Mouse (Mus musculus): ENCODE results near the gene Epgn. TPM values are rescaled to one million over a fixed set of nuclear protein-coding genes. Genes with fewer than 3 reads are reported as not detected.

Epgn gene
- polyA plus RNA-seq, 1 experiment from 2014 or later = not detected

DNA sequence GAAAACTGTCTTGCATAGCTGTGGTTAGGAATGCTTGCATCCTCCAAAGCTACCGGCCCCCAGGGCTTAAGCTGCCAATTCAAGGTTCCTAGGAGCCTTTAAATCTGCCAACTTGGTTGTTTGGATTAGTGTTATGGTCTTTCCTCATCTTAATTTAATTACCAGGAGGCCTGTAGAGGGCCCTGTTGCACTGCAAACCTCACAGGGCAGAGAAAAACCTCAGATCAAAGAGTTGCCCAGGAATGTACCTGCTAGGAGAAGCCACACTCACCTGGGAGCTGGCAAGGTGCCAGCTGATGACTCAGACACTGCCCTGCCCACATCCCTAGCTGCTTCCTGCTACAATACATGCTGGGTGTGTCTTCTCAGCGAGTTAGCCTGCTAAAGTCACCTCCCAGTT, 11.3 kb downstream of the Epgn start:
- no peak overlapping the region for H3K27ac ChIP-seq (replicated peaks)
- no peaks in the 10 kb centered on the region for H3K4me1 ChIP-seq
- no peak overlapping the region for H3K4me3 ChIP-seq (replicated peaks)
- no peaks in the 10 kb centered on the region for H3K36me3 ChIP-seq
- H3K9ac ChIP-seq (replicated peaks) = no peak overlapping the region
- no peak for ATAC-seq (ENCODE audit: low FRiP score)
- H3K4me2 ChIP-seq = no peak overlapping the region
- H3K9me3 ChIP-seq (replicated peaks) = no peaks in the 10 kb centered on the region
- 10% methylated on average over 2 of the region's 2 CpGs for WGBS
- no peaks in the 10 kb centered on the region for H3K27me3 ChIP-seq (replicated peaks)

DNA sequence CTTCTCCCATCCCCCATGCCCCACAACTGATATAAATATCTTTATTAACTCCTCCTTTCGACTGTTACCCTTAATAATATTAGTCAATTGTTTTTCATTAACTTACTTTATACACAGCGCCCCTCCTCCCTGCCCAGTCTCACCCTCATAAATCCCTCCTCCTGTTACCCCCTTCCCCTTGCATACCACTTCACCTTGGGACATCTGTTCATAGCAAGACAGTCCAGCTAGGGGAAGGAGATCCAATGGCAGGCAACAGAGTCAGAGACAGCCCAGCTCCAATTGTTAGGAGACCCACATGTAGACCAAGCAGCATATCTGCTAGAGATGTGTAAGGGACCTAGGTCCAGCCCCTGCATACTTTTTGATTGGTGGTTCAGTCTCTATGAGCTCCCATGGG, 11.7 kb downstream of the Epgn start:
- H3K27ac ChIP-seq (replicated peaks) = no peak overlapping the region
- H3K4me1 ChIP-seq = no peaks in the 10 kb centered on the region
- 82% methylated on average over 2 of the region's 2 CpGs for WGBS
- H3K9ac ChIP-seq (replicated peaks) = no peak overlapping the region
- no peak for ATAC-seq (ENCODE audit: low FRiP score)
- H3K4me3 ChIP-seq (replicated peaks) = no peak overlapping the region
- no peaks in the 10 kb centered on the region for H3K9me3 ChIP-seq (replicated peaks)
- H3K27me3 ChIP-seq (replicated peaks) = no peaks in the 10 kb centered on the region
- no peaks in the 10 kb centered on the region for H3K36me3 ChIP-seq
- H3K4me2 ChIP-seq = no peak overlapping the region

DNA sequence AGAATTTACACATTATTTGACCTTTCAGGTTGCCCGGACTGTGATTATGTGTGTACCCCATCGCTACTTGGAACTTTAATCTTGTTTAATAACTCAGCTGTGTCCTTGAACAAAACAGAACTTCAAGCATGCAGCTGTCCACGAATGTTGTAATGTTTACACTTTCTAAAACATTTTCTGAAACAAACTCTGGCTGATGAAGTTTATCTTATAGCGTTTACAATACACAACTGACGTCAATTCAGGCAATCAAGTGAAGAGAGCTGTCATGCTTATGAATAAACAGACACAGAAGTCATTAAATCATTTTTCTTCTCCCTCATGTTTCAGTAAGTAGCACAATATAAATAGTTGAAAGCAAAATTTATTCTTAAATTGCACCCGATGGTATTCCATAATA, 20.7 kb downstream of the Epgn start:
- ATAC-seq (ENCODE audit: low FRiP score) = no peak
- no peaks in the 10 kb centered on the region for H3K36me3 ChIP-seq
- no peak overlapping the region for H3K27ac ChIP-seq (replicated peaks)
- WGBS = 87% methylated on average over 6 of the region's 6 CpGs
- no peak overlapping the region for H3K4me2 ChIP-seq
- H3K27me3 ChIP-seq (replicated peaks) = no peaks in the 10 kb centered on the region
- H3K9ac ChIP-seq (replicated peaks) = no peak overlapping the region
- no peak overlapping the region for H3K4me3 ChIP-seq (replicated peaks)
- no peaks in the 10 kb centered on the region for H3K9me3 ChIP-seq (replicated peaks)
- no peaks in the 10 kb centered on the region for H3K4me1 ChIP-seq

DNA sequence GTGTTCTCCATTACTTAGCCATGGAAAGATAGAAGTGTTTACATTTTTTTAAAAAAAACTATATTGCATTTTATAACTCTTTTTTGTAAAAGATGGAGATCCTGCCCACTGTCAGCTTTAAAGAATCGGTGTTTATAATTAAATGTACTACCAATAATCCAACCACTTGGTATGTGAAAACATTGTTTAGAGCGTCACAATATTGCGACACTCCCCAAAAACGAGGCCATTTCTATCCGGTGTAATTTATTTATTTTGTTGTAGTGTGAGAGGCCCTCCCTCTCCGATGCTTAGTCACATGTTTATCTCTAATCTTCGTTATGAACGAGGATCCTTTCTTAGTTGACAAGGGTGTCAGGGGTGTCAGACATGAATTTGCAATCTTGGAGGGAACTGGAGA, 21.1 kb downstream of the Epgn start:
- 89% methylated on average over 8 of the region's 8 CpGs for WGBS
- Histone ChIP-seq H3K27me3 (replicated peaks) (no peaks in the 10 kb centered on the region), H3K4me1 (no peaks in the 10 kb centered on the region), H3K4me3 (replicated peaks) (no peak overlapping the region), H3K27ac (replicated peaks) (no peak overlapping the region), H3K4me2 (no peak overlapping the region), H3K9ac (replicated peaks) (no peak overlapping the region), H3K9me3 (replicated peaks) (no peaks in the 10 kb centered on the region), H3K36me3 (no peaks in the 10 kb centered on the region)
- ATAC-seq (ENCODE audit: low FRiP score) = no peak

DNA sequence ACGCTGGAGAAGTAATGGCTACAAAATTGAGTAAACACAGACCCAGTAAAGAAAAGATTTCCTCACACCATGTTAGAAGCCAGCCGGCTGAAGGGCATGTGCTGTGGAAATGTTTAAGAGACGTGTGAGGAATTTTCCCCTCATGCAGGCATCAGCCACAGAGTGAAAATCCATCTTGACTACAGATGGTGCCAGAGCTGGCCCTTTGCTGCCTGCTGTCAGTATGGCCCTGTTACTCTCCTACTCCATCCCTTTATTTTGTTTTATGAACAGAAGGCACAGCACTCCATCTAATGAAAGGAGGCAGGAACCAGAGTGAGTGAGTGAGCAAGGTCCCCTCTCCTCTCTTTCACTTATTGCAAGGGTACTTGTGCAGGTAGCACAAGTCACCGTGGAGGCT, 45.1 kb downstream of the Epgn start:
- no peak overlapping the region for H3K4me2 ChIP-seq
- no peak overlapping the region for H3K9ac ChIP-seq (replicated peaks)
- no peak overlapping the region for H3K27ac ChIP-seq (replicated peaks)
- H3K36me3 ChIP-seq = no peaks in the 10 kb centered on the region
- peaks cover 14% of the 10 kb centered on the region; the same call in 1 of the 2 replicates for H3K27me3 ChIP-seq (replicated peaks)
- no peak overlapping the region for H3K4me3 ChIP-seq (replicated peaks)
- no peak for ATAC-seq (ENCODE audit: low FRiP score)
- 81% methylated on average over 4 of the region's 4 CpGs for WGBS
- peaks cover 7% of the 10 kb centered on the region for H3K4me1 ChIP-seq
- no peaks in the 10 kb centered on the region for H3K9me3 ChIP-seq (replicated peaks)

DNA sequence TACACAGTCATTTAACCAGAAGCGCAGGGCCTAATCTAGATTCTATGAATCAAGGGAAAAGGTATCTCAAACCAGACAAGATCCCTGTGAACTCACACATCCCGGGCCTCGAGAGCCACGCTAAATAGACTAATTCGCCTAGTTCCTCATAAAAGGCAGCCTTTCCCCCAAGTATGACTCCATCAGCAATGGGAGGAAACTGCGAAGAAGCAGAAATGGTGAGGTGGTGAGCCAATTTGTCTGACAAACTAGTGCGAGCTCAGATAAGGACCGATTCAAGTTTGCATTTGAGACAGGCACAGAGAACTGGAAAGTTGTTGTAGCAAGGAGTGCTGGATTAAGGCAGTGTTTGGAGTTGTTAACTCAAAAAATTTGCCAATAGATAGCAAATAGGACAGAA, 46.4 kb downstream of the Epgn start:
- Histone ChIP-seq H3K4me1 (peaks cover 7% of the 10 kb centered on the region), H3K9ac (replicated peaks) (no peak overlapping the region), H3K36me3 (no peaks in the 10 kb centered on the region), H3K9me3 (replicated peaks) (no peaks in the 10 kb centered on the region), H3K4me2 (no peak overlapping the region), H3K27me3 (replicated peaks) (peaks cover 14% of the 10 kb centered on the region; the same call in 1 of the 2 replicates), H3K4me3 (replicated peaks) (no peak overlapping the region), H3K27ac (replicated peaks) (no peak overlapping the region)
- ATAC-seq (ENCODE audit: low FRiP score) = no peak
- 80% methylated on average over 8 of the region's 8 CpGs for WGBS

DNA sequence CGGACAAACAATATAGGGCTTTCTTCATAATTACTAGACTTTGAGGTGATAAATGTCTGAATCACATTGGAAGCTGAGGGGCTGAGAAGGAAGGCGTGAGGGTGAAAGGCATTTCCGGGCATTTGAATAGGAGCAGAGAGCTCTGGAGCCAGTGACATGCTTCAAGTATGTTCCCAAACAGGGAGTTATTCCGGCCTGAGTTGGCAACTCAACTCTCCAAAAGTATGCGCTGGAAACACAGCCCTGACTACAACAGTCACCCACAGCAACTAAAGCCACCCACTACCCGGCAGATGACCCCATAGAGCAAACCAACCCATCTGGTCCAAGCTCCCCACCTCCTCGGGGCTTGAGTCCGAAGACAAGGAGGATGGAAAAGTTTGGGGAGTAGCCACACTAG, 46.8 kb downstream of the Epgn start:
- peak; percentile 35 for ATAC-seq (ENCODE audit: low FRiP score)
- 53% methylated on average over 8 of the region's 8 CpGs for WGBS
- Histone ChIP-seq H3K4me2 (peak overlapping the region; percentile 61), H3K9me3 (replicated peaks) (no peaks in the 10 kb centered on the region), H3K4me1 (peaks cover 7% of the 10 kb centered on the region), H3K4me3 (replicated peaks) (peak overlapping the region; percentile 32), H3K27ac (replicated peaks) (no peak overlapping the region), H3K36me3 (no peaks in the 10 kb centered on the region), H3K27me3 (replicated peaks) (peaks cover 14% of the 10 kb centered on the region; the same call in 1 of the 2 replicates), H3K9ac (replicated peaks) (no peak overlapping the region)

DNA sequence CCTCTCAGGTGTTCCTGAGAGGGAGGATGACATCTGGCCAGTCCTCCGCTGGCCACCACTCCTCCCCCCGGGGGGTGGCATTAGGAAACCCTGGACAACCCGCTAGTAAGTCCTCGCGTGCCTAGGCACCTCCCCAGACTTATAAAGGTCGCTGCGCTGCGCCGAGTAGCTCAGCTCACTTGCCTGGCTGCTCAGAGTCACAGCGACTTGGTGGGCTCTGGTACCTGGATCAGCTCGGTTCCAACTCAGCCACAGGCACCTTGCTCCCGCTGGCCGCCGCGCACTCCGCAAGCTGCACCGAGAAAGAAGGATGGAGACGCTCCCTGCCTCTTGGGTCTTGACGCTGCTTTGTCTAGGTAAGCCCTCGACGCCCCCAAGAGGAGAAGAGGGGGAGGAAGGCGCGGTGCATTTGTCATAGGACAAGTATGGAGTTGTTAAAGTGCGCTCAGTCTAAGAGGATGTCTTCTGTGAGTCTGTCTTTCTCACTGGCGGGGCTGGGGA, 47.2 kb downstream of the Epgn start, which contains the start of gene Ereg:
Ereg (plus strand) TSS at position 173 of the 501 bp plus-strand sequence.
- peak; percentile 53 for ATAC-seq (ENCODE audit: low FRiP score)
- no peak within 1 kb of the TSS for H3K27ac ChIP-seq (replicated peaks)
- under 1% methylated on average over 25 of the region's 25 CpGs for WGBS
- H3K9ac ChIP-seq (replicated peaks) = no peak within 1 kb of the TSS
- H3K4me1 ChIP-seq = peaks cover 7% of the 10 kb centered on the region
- no peaks in the 10 kb centered on the region for H3K36me3 ChIP-seq
- H3K4me3 ChIP-seq (replicated peaks) = peak within 1 kb of the TSS; percentile 32
- H3K9me3 ChIP-seq (replicated peaks) = no peaks in the 10 kb centered on the region
- H3K4me2 ChIP-seq = peak within 1 kb of the TSS; percentile 61
- H3K27me3 ChIP-seq (replicated peaks) = peaks cover 14% of the 10 kb centered on the region; the same call in 1 of the 2 replicates

DNA sequence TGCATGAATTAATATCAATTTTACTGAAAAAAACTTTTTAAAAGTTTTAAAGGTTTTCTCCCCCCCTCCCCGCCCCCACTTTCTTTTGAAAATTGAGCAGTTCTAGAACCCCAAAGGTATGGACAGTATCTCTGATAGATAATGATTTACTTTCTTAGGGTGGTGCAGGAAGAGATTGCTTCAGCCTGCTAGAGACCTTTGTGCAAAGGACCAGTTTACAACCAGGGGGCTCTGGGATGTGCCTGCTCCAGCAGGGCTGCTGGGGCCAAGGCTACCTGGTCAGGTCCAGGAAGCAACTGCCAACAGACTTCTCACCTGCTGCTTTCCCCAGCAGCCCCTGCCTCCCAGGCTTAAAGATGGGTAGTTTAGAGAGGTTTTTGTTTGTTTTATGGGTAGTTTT, 47.8 kb downstream of the Epgn start:
- ATAC-seq (ENCODE audit: low FRiP score) = no peak
- H3K4me3 ChIP-seq (replicated peaks) = no peak overlapping the region
- H3K27ac ChIP-seq (replicated peaks) = no peak overlapping the region
- 52% methylated on average over 1 of the region's 1 CpGs for WGBS
- H3K4me2 ChIP-seq = peak overlapping the region; percentile 61; the same call in 1 of the 2 replicates
- H3K9ac ChIP-seq (replicated peaks) = no peak overlapping the region
- no peaks in the 10 kb centered on the region for H3K36me3 ChIP-seq
- H3K9me3 ChIP-seq (replicated peaks) = no peaks in the 10 kb centered on the region
- peaks cover 14% of the 10 kb centered on the region; the same call in 1 of the 2 replicates for H3K27me3 ChIP-seq (replicated peaks)
- H3K4me1 ChIP-seq = peaks cover 7% of the 10 kb centered on the region

DNA sequence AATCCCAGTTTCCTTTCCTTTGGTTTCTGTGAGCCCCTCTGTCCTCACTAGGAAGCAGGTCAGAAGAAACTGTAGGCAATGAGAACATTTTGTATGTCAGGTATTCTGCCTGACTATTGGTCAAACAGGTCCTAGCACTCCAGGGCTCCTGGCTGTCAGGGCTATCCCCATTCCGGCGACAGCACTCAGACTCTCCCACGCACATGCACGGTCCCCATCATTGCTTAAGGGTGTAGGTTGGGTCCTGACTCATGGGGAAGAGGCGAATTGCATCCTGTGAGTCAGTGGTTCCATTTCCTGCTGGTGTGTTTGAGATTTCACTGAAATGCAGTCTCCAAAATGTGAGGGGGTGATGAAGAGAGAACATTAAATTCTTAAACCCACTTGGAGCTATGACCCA, 55.8 kb downstream of the Epgn start:
- Histone ChIP-seq H3K27me3 (replicated peaks) (no peaks in the 10 kb centered on the region), H3K9me3 (replicated peaks) (no peaks in the 10 kb centered on the region), H3K9ac (replicated peaks) (no peak overlapping the region), H3K4me3 (replicated peaks) (no peak overlapping the region), H3K4me2 (no peak overlapping the region), H3K4me1 (no peaks in the 10 kb centered on the region), H3K36me3 (no peaks in the 10 kb centered on the region), H3K27ac (replicated peaks) (no peak overlapping the region)
- no peak for ATAC-seq (ENCODE audit: low FRiP score)
- WGBS = 83% methylated on average over 5 of the region's 5 CpGs
